Mouse (Mus musculus): ENCODE data around the gene Shank2. TPM values are rescaled to one million over a fixed set of nuclear protein-coding genes. Genes with fewer than 3 reads are reported as not detected.
A peak's percentile ranks its signal among the peaks of the same experiment; 100 is the strongest.

The Shank2 gene
- polyA plus RNA-seq, 1 experiment from 2014 or later: 5.8 TPM

DNA sequence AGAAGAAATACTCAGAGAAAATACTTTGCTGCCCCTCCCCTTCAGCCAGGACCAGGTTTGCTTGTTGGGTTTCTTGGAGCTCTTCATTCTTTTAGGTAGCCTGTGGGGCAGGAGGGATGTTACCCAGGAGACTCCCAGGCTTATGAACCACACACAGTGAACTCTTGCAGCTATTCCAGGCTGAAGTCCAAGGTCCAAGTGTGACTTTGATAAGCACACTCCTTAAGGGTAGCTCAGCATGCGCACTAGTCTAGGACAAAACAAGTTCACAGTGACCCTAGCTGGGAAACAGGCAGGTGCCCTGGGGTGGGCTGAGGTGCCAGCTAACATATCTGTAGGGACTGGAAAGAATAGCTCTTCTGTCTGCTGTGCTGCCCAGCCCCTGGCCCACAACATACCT lies 117.8 kb downstream of the Shank2 start:
- H3K4me2 ChIP-seq (replicated peaks): no peak overlapping the region
- no peak overlapping the region for H3K9ac ChIP-seq (replicated peaks)
- 0 out of 2 replicates have a peak, but pooled peaks cover 7% of the 10 kb centered on the region for H3K4me1 ChIP-seq (replicated peaks)
- ATAC-seq: no peak
- no peaks in the 10 kb centered on the region for H3K36me3 ChIP-seq
- no peak overlapping the region for H3K4me3 ChIP-seq (replicated peaks)
- H3K27me3 ChIP-seq: no peaks in the 10 kb centered on the region
- H3K27ac ChIP-seq: no peak overlapping the region
- WGBS: 88% methylated on average over 1 of the region's 1 CpGs
- H3K9me3 ChIP-seq: no peaks in the 10 kb centered on the region

DNA sequence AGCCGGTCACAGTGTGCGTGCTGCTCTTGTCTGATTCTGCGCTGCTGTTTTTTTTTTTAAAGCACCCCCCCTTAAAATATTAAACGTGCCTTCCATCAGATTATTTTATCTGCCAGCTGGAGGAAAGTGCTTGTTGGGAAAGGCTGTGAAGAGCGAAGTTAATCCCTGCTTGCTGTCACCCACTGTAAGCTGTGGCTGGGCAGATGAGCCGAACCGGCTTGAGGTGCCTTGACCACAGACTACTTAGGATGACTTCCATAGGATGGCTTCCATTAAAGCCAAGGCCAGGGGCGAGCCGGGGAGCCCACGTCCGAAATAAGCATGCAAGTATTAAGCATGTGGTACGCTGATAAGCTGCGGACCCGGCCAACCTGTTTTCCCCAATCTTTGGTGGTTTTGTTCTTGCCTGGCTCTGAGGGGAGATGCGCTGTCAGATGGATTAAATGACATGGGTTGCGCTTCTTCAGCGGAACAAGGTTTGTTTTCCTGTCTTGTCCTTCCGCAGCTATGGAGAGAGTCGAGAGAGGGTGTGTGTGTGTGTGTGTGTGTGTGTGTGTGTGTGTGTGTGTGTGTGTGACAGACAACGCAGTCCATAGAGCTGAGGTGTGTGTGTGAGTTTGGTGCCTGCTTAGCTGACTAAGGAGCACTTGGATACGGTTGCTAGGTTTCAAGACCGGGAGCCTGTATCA lies 131.1 kb downstream of the Shank2 start:
- H3K27me3 ChIP-seq: no peaks in the 10 kb centered on the region
- ATAC-seq: peak; percentile 75
- no peaks in the 10 kb centered on the region for H3K9me3 ChIP-seq
- H3K9ac ChIP-seq (replicated peaks): peak overlapping the region; percentile 23; the same call in 1 of the 2 replicates
- H3K27ac ChIP-seq: peak overlapping the region; percentile 86
- peaks cover 20% of the 10 kb centered on the region for H3K4me1 ChIP-seq (replicated peaks)
- peak overlapping the region; percentile 41 for H3K4me2 ChIP-seq (replicated peaks)
- 50% methylated on average over 22 of the region's 22 CpGs for WGBS
- H3K4me3 ChIP-seq (replicated peaks): peak overlapping the region; percentile 19; the same call in 1 of the 2 replicates
- H3K36me3 ChIP-seq: no peaks in the 10 kb centered on the region

- Histone ChIP-seq H3K4me3 (replicated peaks) (peak overlapping the region; percentile 19; the same call in 1 of the 2 replicates), H3K9me3 (no peaks in the 10 kb centered on the region), H3K27me3 (no peaks in the 10 kb centered on the region), H3K36me3 (no peaks in the 10 kb centered on the region), H3K4me1 (replicated peaks) (peaks cover 23% of the 10 kb centered on the region), H3K4me2 (replicated peaks) (peak overlapping the region; percentile 41), H3K27ac (peak overlapping the region; percentile 86), H3K9ac (replicated peaks) (0 out of 2 replicates have a peak overlapping the region, but pooled peaks have one; percentile 32)
- ATAC-seq: no peak; the same call in 1 of the 2 replicates
- WGBS: 46% methylated on average over 9 of the region's 9 CpGs
These were observed 131.8 kb downstream of the Shank2 start for GRCm38 (mm10) chr7:144133388-144133998.

GRCm38 (mm10) chr7:144134699-144135098 lies 133.0 kb downstream of the Shank2 start:
- no peak overlapping the region for H3K4me3 ChIP-seq (replicated peaks)
- no peaks in the 10 kb centered on the region for H3K36me3 ChIP-seq
- 89% methylated on average over 11 of the region's 11 CpGs for WGBS
- no peaks in the 10 kb centered on the region for H3K9me3 ChIP-seq
- H3K27ac ChIP-seq: no peak overlapping the region
- peaks cover 28% of the 10 kb centered on the region for H3K4me1 ChIP-seq (replicated peaks)
- no peak for ATAC-seq
- no peaks in the 10 kb centered on the region for H3K27me3 ChIP-seq
- no peak overlapping the region for H3K4me2 ChIP-seq (replicated peaks)
- no peak overlapping the region for H3K9ac ChIP-seq (replicated peaks)

- no peak overlapping the region for H3K4me3 ChIP-seq (replicated peaks)
- H3K9ac ChIP-seq (replicated peaks): no peak overlapping the region
- H3K4me2 ChIP-seq (replicated peaks): no peak overlapping the region
- H3K27ac ChIP-seq: no peak overlapping the region
- WGBS: 84% methylated on average over 2 of the region's 2 CpGs
- H3K9me3 ChIP-seq: no peaks in the 10 kb centered on the region
- H3K36me3 ChIP-seq: no peaks in the 10 kb centered on the region
- no peaks in the 10 kb centered on the region for H3K27me3 ChIP-seq
- H3K4me1 ChIP-seq (replicated peaks): peaks cover 21% of the 10 kb centered on the region
- no peak for ATAC-seq
These were observed 136.1 kb downstream of the Shank2 start for GRCm38 (mm10) chr7:144137827-144138226.

DNA sequence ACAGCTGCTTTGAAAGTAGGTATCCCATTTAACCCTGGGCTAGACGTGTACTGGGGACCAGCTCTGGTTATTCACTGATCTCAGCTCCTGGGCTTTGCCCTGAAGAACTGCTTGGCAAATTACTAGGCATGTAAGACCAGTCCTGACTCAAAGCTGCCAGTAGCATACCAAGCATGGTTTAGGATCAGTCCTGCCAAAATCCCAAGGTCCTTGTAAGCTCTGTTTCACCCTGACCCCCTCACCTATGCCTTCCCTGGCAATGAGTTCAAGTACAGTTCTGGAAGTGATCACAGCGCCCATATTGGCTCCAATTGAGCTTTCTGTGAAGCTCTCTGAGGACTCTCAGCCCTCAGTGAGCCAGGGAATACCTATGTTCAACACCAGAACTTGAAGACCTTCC lies 136.7 kb downstream of the Shank2 start:
- Histone ChIP-seq H3K27me3 (no peaks in the 10 kb centered on the region), H3K4me3 (replicated peaks) (no peak overlapping the region), H3K27ac (no peak overlapping the region), H3K9me3 (no peaks in the 10 kb centered on the region), H3K36me3 (no peaks in the 10 kb centered on the region), H3K9ac (replicated peaks) (no peak overlapping the region), H3K4me1 (replicated peaks) (peaks cover 15% of the 10 kb centered on the region), H3K4me2 (replicated peaks) (no peak overlapping the region)
- 58% methylated on average over 2 of the region's 2 CpGs for WGBS
- no peak for ATAC-seq

GRCm38 (mm10) chr7:144139691-144140090 lies 138.0 kb downstream of the Shank2 start:
- H3K4me1 ChIP-seq (replicated peaks): 0 out of 2 replicates have a peak, but pooled peaks cover 9% of the 10 kb centered on the region
- no peak overlapping the region for H3K27ac ChIP-seq
- no peaks in the 10 kb centered on the region for H3K36me3 ChIP-seq
- no peak overlapping the region for H3K4me3 ChIP-seq (replicated peaks)
- no peak overlapping the region for H3K9ac ChIP-seq (replicated peaks)
- H3K4me2 ChIP-seq (replicated peaks): no peak overlapping the region
- no peaks in the 10 kb centered on the region for H3K9me3 ChIP-seq
- no peak for ATAC-seq
- H3K27me3 ChIP-seq: no peaks in the 10 kb centered on the region
- WGBS: 78% methylated on average over 2 of the region's 2 CpGs

- WGBS: 66% methylated on average over 3 of the region's 3 CpGs
- Histone ChIP-seq H3K27me3 (no peaks in the 10 kb centered on the region), H3K4me1 (replicated peaks) (0 out of 2 replicates have a peak, but pooled peaks cover 8% of the 10 kb centered on the region), H3K4me2 (replicated peaks) (no peak overlapping the region), H3K9me3 (no peaks in the 10 kb centered on the region), H3K9ac (replicated peaks) (no peak overlapping the region), H3K4me3 (replicated peaks) (no peak overlapping the region), H3K36me3 (no peaks in the 10 kb centered on the region), H3K27ac (no peak overlapping the region)
- ATAC-seq: no peak
These were observed 138.7 kb downstream of the Shank2 start for GRCm38 (mm10) chr7:144140470-144140869.

DNA sequence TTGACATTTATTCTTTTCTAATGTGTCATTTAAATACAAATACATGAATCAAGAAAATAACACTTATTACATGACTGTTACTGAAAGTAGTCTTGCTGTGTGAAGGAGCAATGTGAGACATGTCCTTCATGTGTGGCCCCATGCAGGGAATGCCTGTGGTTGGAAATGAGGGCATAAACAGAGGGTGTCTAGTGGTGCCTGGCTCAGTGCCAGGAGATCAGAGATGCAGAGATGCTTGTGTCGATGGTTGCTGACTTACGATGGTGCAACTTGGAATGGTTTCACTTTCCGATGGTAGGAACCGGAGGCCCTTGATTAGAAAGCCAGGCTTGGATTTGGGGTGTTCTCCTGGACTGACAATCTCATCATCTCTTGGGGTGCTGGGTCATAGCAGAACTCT lies 140.3 kb downstream of the Shank2 start:
- H3K27ac ChIP-seq: no peak overlapping the region
- WGBS: 90% methylated on average over 4 of the region's 4 CpGs
- no peak overlapping the region for H3K4me2 ChIP-seq (replicated peaks)
- 0 out of 2 replicates have a peak, but pooled peaks cover 8% of the 10 kb centered on the region for H3K4me1 ChIP-seq (replicated peaks)
- H3K36me3 ChIP-seq: no peaks in the 10 kb centered on the region
- H3K4me3 ChIP-seq (replicated peaks): no peak overlapping the region
- no peak overlapping the region for H3K9ac ChIP-seq (replicated peaks)
- ATAC-seq: no peak
- H3K27me3 ChIP-seq: no peaks in the 10 kb centered on the region
- no peaks in the 10 kb centered on the region for H3K9me3 ChIP-seq

- Histone ChIP-seq H3K9me3 (no peaks in the 10 kb centered on the region), H3K4me1 (replicated peaks) (peaks cover 14% of the 10 kb centered on the region), H3K4me2 (replicated peaks) (no peak overlapping the region), H3K36me3 (no peaks in the 10 kb centered on the region), H3K4me3 (replicated peaks) (no peak overlapping the region), H3K27me3 (no peaks in the 10 kb centered on the region), H3K27ac (no peak overlapping the region), H3K9ac (replicated peaks) (no peak overlapping the region)
- WGBS: 32% methylated on average over 2 of the region's 2 CpGs
- ATAC-seq: no peak
These were observed 142.2 kb downstream of the Shank2 start for GRCm38 (mm10) chr7:144143941-144144340.

- no peaks in the 10 kb centered on the region for H3K9me3 ChIP-seq
- ATAC-seq: no peak
- no peak overlapping the region for H3K4me3 ChIP-seq (replicated peaks)
- H3K4me2 ChIP-seq (replicated peaks): no peak overlapping the region
- H3K36me3 ChIP-seq: no peaks in the 10 kb centered on the region
- 83% methylated on average over 4 of the region's 4 CpGs for WGBS
- no peaks in the 10 kb centered on the region for H3K27me3 ChIP-seq
- no peak overlapping the region for H3K9ac ChIP-seq (replicated peaks)
- peaks cover 8% of the 10 kb centered on the region for H3K4me1 ChIP-seq (replicated peaks)
- 0 out of 2 replicates have a peak overlapping the region, but pooled peaks have one; percentile 11 for H3K27ac ChIP-seq
These were observed 146.4 kb downstream of the Shank2 start for GRCm38 (mm10) chr7:144148111-144148510.

GRCm38 (mm10) chr7:144153124-144153523 lies 151.4 kb downstream of the Shank2 start:
- WGBS: 84% methylated on average over 4 of the region's 4 CpGs
- H3K4me3 ChIP-seq (replicated peaks): no peak overlapping the region

More at GRCm38 (mm10) chr7:144153124-144153523, 151.4 kb downstream of the Shank2 start:
- Histone ChIP-seq H3K36me3 (no peaks in the 10 kb centered on the region), H3K4me2 (replicated peaks) (no peak overlapping the region), H3K27ac (no peak overlapping the region), H3K27me3 (no peaks in the 10 kb centered on the region), H3K9me3 (no peaks in the 10 kb centered on the region), H3K9ac (replicated peaks) (no peak overlapping the region), H3K4me1 (replicated peaks) (peaks cover 14% of the 10 kb centered on the region)
- no peak for ATAC-seq

Measured in midbrain, embryonic 13.5 days (tissue).